Mouse (Mus musculus) neutrophil, adult 59 days (primary cell): ENCODE results near the gene Spin2c. TPM values are rescaled to one million over a fixed set of nuclear protein-coding genes. Genes with fewer than 3 reads are reported as not detected.

Experiments
- total RNA-seq, 2 experiments: library from RNA; stranded (reverse); gene quantifications; 1 replicate in 1 of 2; 2 replicates in 1 of 2; pipeline ENCODE4 v1.2.4; 2023

Gene Spin2c
- not detected for total RNA-seq

GRCm38 (mm10) chrX:153831951-153832561, at the start of gene Spin2c:
Gene Spin2c, plus strand, starts transcription at chrX:153832225.

Other genes starting within 250 kb of the Spin2c start
- gene Kctd12b, start 135.8 kb upstream of the Spin2c start, total RNA-seq: 1 to 10 TPM; 2.9 to 4.7 TPM
- 10 to 100 TPM; 10.5 to 10.6 TPM for gene Nbdy, start 108.6 kb upstream of the Spin2c start, total RNA-seq
- not detected for gene Samt1, start 180.4 kb downstream of the Spin2c start, total RNA-seq
- gene 4921511M17Rik, start 201.6 kb downstream of the Spin2c start, total RNA-seq: not detected
- not detected for gene Gm10057, start 222.8 kb downstream of the Spin2c start, total RNA-seq